Mouse (Mus musculus): ENCODE data around the gene Drd2. TPM values are rescaled to one million over a fixed set of nuclear protein-coding genes. Genes with fewer than 3 reads are reported as not detected.
A peak's percentile ranks its signal among the peaks of the same experiment; 100 is the strongest.

The Drd2 gene
- 1.2 and 1.5 TPM in 2 replicates for total RNA-seq (2021)
- long read RNA-seq, experiment 1, partial matches to known transcripts, result 1 of 3 reads
- long read RNA-seq, experiment 1, other reads (novel, unspliced or antisense), result 0 of 3 reads
- long read RNA-seq, experiment 2, result 0 reads

- DNase-seq, result peak; percentile 87
Observed at GRCm38 (mm10) chr9:49340136-49341043, at the start of gene Drd2. Gene Drd2, plus strand, starts transcription at chr9:49340627.

GRCm38 (mm10) chr9:49295101-49295500, 45.3 kb upstream of the Drd2 start:
- no peak for DNase-seq

- DNase-seq, result no peak
Observed at GRCm38 (mm10) chr9:49307576-49307975, 32.9 kb upstream of the Drd2 start.

GRCm38 (mm10) chr9:49310821-49311220, 29.6 kb upstream of the Drd2 start:
- no peak for DNase-seq

GRCm38 (mm10) chr9:49318638-49319037, 21.8 kb upstream of the Drd2 start:
- no peak for DNase-seq

- DNase-seq, result peak; percentile 84
Observed at GRCm38 (mm10) chr9:49341044-49341365, 578 bp downstream of the Drd2 start.

GRCm38 (mm10) chr9:49365763-49366162, 25.3 kb downstream of the Drd2 start:
- DNase-seq, result peak; percentile 18

- DNase-seq, result peak; percentile 30
Observed at GRCm38 (mm10) chr9:49373946-49374345, 33.5 kb downstream of the Drd2 start.

- peak; percentile 14 for DNase-seq
Observed at GRCm38 (mm10) chr9:49379962-49380361, 39.5 kb downstream of the Drd2 start.

- DNase-seq, result peak; percentile 14
Observed at GRCm38 (mm10) chr9:49384041-49384440, 43.6 kb downstream of the Drd2 start.

GRCm38 (mm10) chr9:49384855-49385254, 44.4 kb downstream of the Drd2 start:
- peak; percentile 24 for DNase-seq

GRCm38 (mm10) chr9:49385301-49385700, 44.9 kb downstream of the Drd2 start:
- DNase-seq, result peak; percentile 10

GRCm38 (mm10) chr9:49386119-49386518, 45.7 kb downstream of the Drd2 start:
- peak; percentile 50 for DNase-seq

GRCm38 (mm10) chr9:49392242-49392641, 51.8 kb downstream of the Drd2 start:
- DNase-seq, result no peak

- no peak for DNase-seq
Observed at GRCm38 (mm10) chr9:49396006-49396405, 55.6 kb downstream of the Drd2 start.

GRCm38 (mm10) chr9:49403711-49404110, 63.3 kb downstream of the Drd2 start:
- no peak for DNase-seq

- DNase-seq, result no peak
Observed at GRCm38 (mm10) chr9:49407028-49407427, 66.6 kb downstream of the Drd2 start.

GRCm38 (mm10) chr9:49410621-49411020, 70.2 kb downstream of the Drd2 start:
- peak; percentile 18 for DNase-seq

- no peak for DNase-seq
Observed at GRCm38 (mm10) chr9:49423866-49424265, 83.4 kb downstream of the Drd2 start.

GRCm38 (mm10) chr9:49425585-49425984, 85.2 kb downstream of the Drd2 start:
- no peak for DNase-seq

- DNase-seq, result no peak
Observed at GRCm38 (mm10) chr9:49426921-49427320, 86.5 kb downstream of the Drd2 start, which contains the start of gene Ankk1. Gene Ankk1, minus strand, starts transcription at chr9:49427021.

GRCm38 (mm10) chr9:49427478-49427877, 87.1 kb downstream of the Drd2 start:
- no peak for DNase-seq

GRCm38 (mm10) chr9:49442621-49443020, 102.2 kb downstream of the Drd2 start:
- DNase-seq, result no peak

GRCm38 (mm10) chr9:49450491-49450890, 110.1 kb downstream of the Drd2 start:
- DNase-seq, result peak; percentile 27

Data from adrenal gland, postnatal 14 days (tissue).